Mouse (Mus musculus) cerebellum, adult 2 months (tissue): ENCODE measurements around the gene Tmem104. TPM values are rescaled to one million over a fixed set of nuclear protein-coding genes. Genes with fewer than 3 reads are reported as not detected.

Experiments used
- DNase-seq, 2 experiments: peaks; one replicate each; pipeline ENCODE4 v3.0.0; 2021
- H3K27ac ChIP-seq: fragments of 200-500 bp; 2 replicates; pipeline ENCODE4 v1.5.1; 2012; ENCODE audit warnings: low read length, control low read depth, inconsistent platforms; ENCODE audit not compliant: insufficient read depth
- H3K27me3 ChIP-seq: fragments of 200-500 bp; 2 replicates; pipeline ENCODE4 v1.6.1; 2012; ENCODE audit warnings: inconsistent platforms, mild to moderate bottlenecking, low read length, moderate library complexity; ENCODE audit not compliant: control insufficient read depth, insufficient read depth
- H3K4me1 ChIP-seq: fragments of 200-500 bp; 2 replicates; pipeline ENCODE4 v1.6.1; 2011; ENCODE audit warnings: low read length; ENCODE audit not compliant: control insufficient read depth, insufficient read depth
- H3K4me3 ChIP-seq: fragments of 200-500 bp; replicated peaks from 2 replicates; pipeline ENCODE3; 2011; ENCODE audit warnings: mild to moderate bottlenecking, low read depth, low read length, control low read depth; ENCODE audit not compliant: insufficient read depth
- CTCF ChIP-seq: fragments of 200-500 bp; IDR thresholded peaks from 2 replicates; pipeline ENCODE4 v1.5.1; 2011; ENCODE audit warnings: low read depth, mild to moderate bottlenecking, control low read depth, low read length, moderate library complexity, borderline replicate concordance; ENCODE audit not compliant: insufficient read depth
- POLR2A ChIP-seq: fragments of 200-500 bp; IDR thresholded peaks from 2 replicates; pipeline ENCODE4 v1.6.1; 2011; ENCODE audit warnings: low read length, control low read depth, borderline replicate concordance; ENCODE audit not compliant: insufficient read depth
- WGBS: fragments of 180-500 bp; shearing (Covaris S2); methylation state at CpG from one replicate; pipeline ENCODE4 v1.1.7; 2018; 5-methylcytosine and 5-hydroxymethylcytosine counted together
- polyA plus RNA-seq: library from polyadenylated mRNA; depleted of rRNA; stranded (reverse); fragments of >200 nt; gene quantifications from 2 replicates; pipeline ENCODE4 v1.2.3, GENCODE M21; 2012

Tmem104 gene
- polyA plus RNA-seq, 1 experiment, result 13.3 TPM

DNA sequence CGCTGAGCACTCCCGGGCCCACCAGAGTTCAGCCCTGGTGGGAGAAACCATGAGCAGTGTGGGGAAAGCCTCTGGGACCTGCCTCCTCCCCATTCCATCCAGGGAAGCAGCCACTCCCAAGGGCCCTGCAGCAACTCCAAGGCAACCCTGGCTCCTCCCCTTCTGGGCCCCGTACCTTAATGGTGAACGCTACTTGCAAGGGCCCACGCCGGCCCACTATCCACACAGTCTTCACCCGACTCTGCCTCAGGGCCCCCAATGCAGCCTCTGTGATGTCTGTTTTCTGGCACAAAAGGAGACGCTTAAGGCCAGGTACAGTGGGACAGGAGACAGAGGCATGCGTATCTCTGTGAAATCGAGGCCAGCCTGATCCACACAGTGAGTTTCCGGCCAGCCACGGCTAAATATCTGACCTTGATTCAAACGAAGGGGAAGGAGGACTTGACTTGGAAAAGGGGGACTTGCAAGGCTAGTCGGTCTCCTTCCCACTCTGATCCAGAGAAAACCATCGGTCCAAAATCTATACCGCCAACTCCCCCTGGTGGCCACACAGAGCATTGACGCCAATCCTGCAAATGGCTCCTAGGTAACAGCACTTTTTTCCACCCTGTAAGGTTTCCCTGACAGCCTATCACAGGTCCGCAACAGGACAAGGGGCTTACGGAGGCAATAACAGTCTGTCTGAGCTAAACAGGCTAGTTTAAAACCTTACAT, 83.0 kb downstream of the Tmem104 start:
- 9% methylated on average over 19 of the region's 19 CpGs for WGBS
- Histone ChIP-seq H3K4me1 (peaks cover 27% of the 10 kb centered on the region), H3K4me3 (peak overlapping the region; percentile 20), H3K27ac (peak overlapping the region; percentile 65), H3K27me3 (no peaks in the 10 kb centered on the region)
- peak; percentile 91 to 96 for DNase-seq
- TF ChIP-seq POLR2A, result no peak
- TF ChIP-seq CTCF, result peak; percentile 94

DNA sequence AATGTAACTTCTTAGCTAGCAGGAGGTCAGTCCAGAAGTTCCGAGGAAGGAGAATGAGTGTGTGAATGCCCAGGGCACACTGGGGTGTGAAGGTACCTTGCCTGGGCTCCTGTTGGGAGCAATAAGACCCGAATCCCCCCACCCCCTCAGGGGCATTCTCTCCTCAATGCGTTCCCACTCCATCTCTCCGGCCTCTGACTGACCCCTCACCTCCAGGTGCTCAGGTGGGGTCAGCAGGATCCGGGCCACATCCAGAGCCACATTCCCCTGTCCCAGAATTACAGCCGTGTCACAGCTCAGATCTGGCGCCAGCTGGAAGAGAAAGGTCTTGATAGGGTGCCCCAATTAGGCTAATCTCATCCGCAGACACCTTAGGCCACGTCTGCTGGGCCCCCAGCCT, 83.8 kb downstream of the Tmem104 start:
- TF ChIP-seq CTCF (no peak), POLR2A (no peak)
- Histone ChIP-seq H3K27ac (no peak overlapping the region), H3K4me1 (peaks cover 27% of the 10 kb centered on the region), H3K27me3 (no peaks in the 10 kb centered on the region), H3K4me3 (no peak overlapping the region)
- DNase-seq, result no peak
- 76% methylated on average over 9 of the region's 9 CpGs for WGBS

DNA sequence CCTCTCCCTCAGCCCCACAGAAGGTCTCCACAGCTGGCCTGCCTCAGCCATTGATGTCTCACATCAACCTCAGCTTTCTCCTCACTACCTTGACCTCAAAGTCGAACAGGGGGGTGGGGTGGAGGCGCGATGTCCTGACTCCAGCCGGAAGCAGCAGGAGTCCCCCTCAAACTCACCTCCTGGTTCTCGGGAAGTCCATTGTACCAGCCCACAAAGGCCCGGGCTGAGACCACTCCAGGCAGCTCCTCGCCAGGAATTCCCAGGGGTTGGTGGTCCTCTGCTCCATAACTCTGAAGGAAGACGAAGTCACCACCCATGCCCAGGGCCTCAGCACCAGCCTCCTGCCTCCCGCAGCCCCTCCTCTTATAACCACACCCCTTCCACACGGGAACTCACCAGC, 84.2 kb downstream of the Tmem104 start:
- Histone ChIP-seq H3K27me3 (no peaks in the 10 kb centered on the region), H3K27ac (no peak overlapping the region), H3K4me1 (peaks cover 27% of the 10 kb centered on the region), H3K4me3 (no peak overlapping the region)
- DNase-seq, result no peak
- WGBS, result 68% methylated on average over 10 of the region's 10 CpGs
- no peak for TF ChIP-seq POLR2A

DNA sequence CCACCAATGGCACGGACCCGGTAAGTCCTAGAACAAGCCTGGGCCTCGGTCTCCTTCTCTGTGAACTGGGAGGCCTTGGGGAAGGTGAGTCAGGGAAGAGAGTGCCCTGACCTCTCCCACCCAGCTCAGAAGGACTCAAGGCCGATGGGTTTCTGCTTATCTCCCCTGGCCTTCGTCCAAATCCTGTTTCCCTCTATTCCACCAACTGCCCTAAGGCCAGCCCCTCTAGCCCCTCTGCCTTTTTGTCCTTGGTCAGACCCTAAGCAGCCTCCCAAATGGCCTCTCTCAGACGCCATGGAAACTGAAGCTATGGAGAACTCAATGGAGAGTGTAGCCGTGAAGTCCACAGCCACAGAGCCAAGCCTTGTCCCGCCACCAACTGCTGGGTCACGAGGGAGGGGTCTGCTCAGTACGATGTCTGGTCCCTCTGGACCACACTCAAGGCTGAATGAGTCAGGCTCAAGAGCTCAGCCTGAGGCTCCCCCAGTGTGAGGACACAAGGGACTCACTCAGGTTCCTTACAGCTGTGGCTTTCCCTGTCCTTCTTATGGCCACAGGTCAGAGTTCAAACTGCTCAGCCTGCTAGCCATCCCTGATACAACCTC, 85.7 kb downstream of the Tmem104 start:
- TF ChIP-seq POLR2A (no peak), CTCF (no peak)
- Histone ChIP-seq H3K27ac (no peak overlapping the region), H3K27me3 (no peaks in the 10 kb centered on the region), H3K4me1 (peaks cover 25% of the 10 kb centered on the region), H3K4me3 (no peak overlapping the region)
- 64% methylated on average over 10 of the region's 10 CpGs for WGBS
- no peak for DNase-seq

DNA sequence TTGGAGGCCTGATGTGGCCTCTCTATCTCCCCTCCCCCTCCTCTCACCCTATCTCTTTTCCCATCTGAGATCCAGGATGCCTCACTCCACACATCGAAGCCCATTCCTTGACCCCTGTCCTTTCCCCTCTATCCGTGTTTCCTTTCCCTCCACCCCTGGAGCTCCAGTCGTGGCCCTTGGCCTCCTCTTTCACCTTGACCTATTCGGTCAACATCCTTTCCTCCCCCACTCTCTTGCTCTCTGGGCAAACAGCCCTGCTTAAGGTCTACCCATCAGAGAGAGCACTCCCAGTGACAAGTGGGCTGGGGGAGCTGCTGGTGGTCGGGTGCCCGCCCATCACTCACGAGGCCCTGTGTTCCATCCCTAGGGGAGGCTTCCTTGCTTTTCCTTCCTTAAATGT, 86.4 kb downstream of the Tmem104 start:
- 80% methylated on average over 7 of the region's 7 CpGs for WGBS

GRCm38 (mm10) chr11:115274178-115274577, 86.9 kb downstream of the Tmem104 start:
- WGBS, result 85% methylated on average over 7 of the region's 7 CpGs
- Histone ChIP-seq H3K27me3 (no peaks in the 10 kb centered on the region), H3K27ac (no peak overlapping the region), H3K4me1 (peaks cover 13% of the 10 kb centered on the region; the same call in 1 of the 2 replicates), H3K4me3 (no peak overlapping the region)
- DNase-seq, result no peak
- no peak for TF ChIP-seq POLR2A
- no peak for TF ChIP-seq CTCF

More for the DNA sequence above, 86.4 kb downstream of the Tmem104 start:
- Histone ChIP-seq H3K4me1 (peaks cover 18% of the 10 kb centered on the region; the same call in 1 of the 2 replicates), H3K27me3 (no peaks in the 10 kb centered on the region), H3K4me3 (no peak overlapping the region), H3K27ac (no peak overlapping the region)
- TF ChIP-seq CTCF, result no peak
- no peak for TF ChIP-seq POLR2A
- DNase-seq, result no peak

- no peak overlapping the region for H3K27ac ChIP-seq
- H3K4me3 ChIP-seq, result no peak overlapping the region
- peaks cover 7% of the 10 kb centered on the region; the same call in 1 of the 2 replicates for H3K4me1 ChIP-seq
- no peak for DNase-seq
- TF ChIP-seq CTCF (no peak), POLR2A (no peak)
- 88% methylated on average over 6 of the region's 6 CpGs for WGBS
- no peaks in the 10 kb centered on the region for H3K27me3 ChIP-seq
These were observed 87.5 kb downstream of the Tmem104 start for GRCm38 (mm10) chr11:115274771-115275170.

DNA sequence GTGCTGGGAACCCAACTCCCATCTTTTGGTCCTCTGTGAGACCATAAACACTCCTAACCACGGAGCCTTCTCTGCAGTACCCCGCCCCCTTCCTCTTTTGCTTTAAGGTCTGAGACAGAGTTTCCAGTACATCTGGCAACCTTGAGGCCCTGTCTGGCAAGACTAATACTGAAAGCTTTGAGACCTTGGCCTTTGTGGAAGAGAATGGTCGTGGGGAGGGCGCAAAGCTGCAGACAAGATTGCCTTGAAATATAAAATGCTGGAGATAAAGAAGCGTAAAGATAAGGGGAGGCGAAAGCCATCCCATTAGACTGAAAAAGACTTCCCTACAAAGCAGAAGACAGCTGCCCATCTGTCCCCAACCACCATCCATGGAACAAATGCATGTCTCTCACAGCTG, 88.2 kb downstream of the Tmem104 start:
- H3K27me3 ChIP-seq, result no peaks in the 10 kb centered on the region
- no peak for TF ChIP-seq CTCF
- no peak for TF ChIP-seq POLR2A
- peaks cover 4% of the 10 kb centered on the region; the same call in 1 of the 2 replicates for H3K4me1 ChIP-seq
- no peak overlapping the region for H3K27ac ChIP-seq
- WGBS, result 79% methylated on average over 6 of the region's 6 CpGs
- no peak for DNase-seq
- H3K4me3 ChIP-seq, result no peak overlapping the region
